Comparison of ENCODE assay signal across 8 mouse cellular contexts in the genomic region with DNA sequence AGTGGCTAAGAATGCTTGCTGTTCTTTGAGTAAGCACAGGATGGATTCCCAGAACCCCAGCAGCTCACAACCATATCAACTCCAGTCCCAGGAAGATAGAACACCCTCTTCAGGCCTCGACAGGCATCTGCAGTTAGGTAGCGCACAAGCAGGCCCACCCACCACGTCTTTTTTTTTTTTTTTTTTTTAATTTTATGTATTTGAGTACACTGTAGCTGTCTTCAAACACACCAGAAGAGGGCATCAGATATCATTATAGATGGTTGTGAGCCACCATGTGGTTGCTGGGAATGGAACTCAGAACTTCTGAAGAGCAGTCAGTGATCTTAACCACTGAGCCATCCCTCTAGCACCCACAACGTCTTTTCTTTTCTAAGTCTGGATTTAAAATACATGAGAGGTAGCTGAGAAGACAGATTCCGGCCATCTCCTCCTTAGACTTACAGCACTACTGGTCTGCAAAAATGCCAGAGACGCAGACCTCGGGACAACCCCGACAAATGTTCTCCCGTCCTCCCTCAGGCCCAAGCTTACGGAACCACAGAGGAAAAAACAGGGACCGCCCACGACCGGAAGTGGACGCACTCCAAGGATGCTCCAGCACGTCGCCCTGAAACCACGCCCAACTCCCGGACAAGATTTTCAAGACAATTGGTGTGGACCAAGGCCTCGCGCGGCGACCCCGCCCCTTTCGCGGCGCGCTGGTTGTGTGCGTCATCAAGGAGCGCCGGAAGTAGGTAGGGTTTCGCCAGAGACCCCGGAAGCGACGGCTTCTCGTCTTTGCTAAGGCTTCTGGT. TPM values are rescaled to one million over a fixed set of nuclear protein-coding genes. Genes with fewer than 3 reads are reported as not detected.
DNase-seq lines count a peak whose midpoint lies in the region; ATAC-seq lines count a peak whose summit lies in the region.

A gene (plus strand): TSS at position 714 of the 797 bp plus-strand sequence.

- peak; percentile 99 to 100 for DNase-seq in adrenal gland, adult (ENCODE audit: inconsistent age in 2 of 2, low spot score in 1 of 2)
- DNase-seq in embryo, embryonic 10.5 days (ENCODE audit: low spot score): peak; percentile 99
- DNase-seq in gastrocnemius, postnatal 14 days: peak; percentile 99
- DNase-seq in left cerebral cortex, postnatal 10 days (ENCODE audit: extremely low spot score in 1 of 2, low spot score in 2 of 2): peak; percentile 99 to 100
- DNase-seq in right cerebral cortex, postnatal 25 days: peak; percentile 99
- peak; percentile 98 to 99 for DNase-seq in urinary bladder, postnatal 4 days (ENCODE audit: low spot score in 2 of 2)

- ATAC-seq in inflammation-experienced regulatory T-cells, adult 6 months: peak; percentile 80
- ATAC-seq in megakaryocyte-erythroid progenitor cell, adult 5-6 weeks (replicated peaks; ENCODE audit: low FRiP score, low TSS enrichment, poor library complexity, severe bottlenecking): peak; percentile 87

- intact Hi-C loops in gastrocnemius, postnatal 14 days (cut with DNase I; ENCODE audit: low total_unique reads): no loop called here
- intact Hi-C loops in left cerebral cortex, postnatal 10 days (cut with DNase I): loop anchor here (2.0 to 5.0 kb wide), 2 partner anchors 69 to 213 kb away; a partner anchor contains a TSS

RNA-seq across cellular contexts. Expression of the gene that starts here (rescaled TPM):
- total RNA-seq in gastrocnemius, postnatal 14 days (2021): 10 to 100 TPM; 30.8 to 32.9 TPM
- polyA plus RNA-seq in inflammation-experienced regulatory T-cells, adult 6 months (2017; shearing (Covaris generic)): 100 to 1,000 TPM; 125 to 139 (median 135) TPM
- total RNA-seq in left cerebral cortex, postnatal 10 days (2021): 10 to 100 TPM; 62.7 to 68.2 TPM
- total RNA-seq in megakaryocyte-erythroid progenitor cell, adult 5-6 weeks (2014; fragmentation: Nextera tagmentation): 38.0 and 65.7 TPM in 2 replicates
- total RNA-seq in megakaryocyte-erythroid progenitor cell, adult 5-6 weeks (2017): 132 and 179 TPM in 2 replicates

Comparison
In these comparisons a context has a peak if more than half of its experiments do, and no peak if none do; other contexts are left out.
1. Peak in every context shown above with its lines: DNase-seq and ATAC-seq.